Mouse (Mus musculus) lung, postnatal 0 days (tissue): ENCODE results near the gene Olfr54.
"Not testable (repeated sequence)": the region's sequence is repeated elsewhere in the genome, so short reads cannot be mapped to it uniquely, and the experiment has no call there.

ENCODE experiments used
- CTCF ChIP-seq: IDR thresholded peaks from 2 replicates; pipeline ENCODE4 v1.5.1; 2016; ENCODE audit warnings: antibody characterized with exemption, mild to moderate bottlenecking
- EP300 ChIP-seq: IDR thresholded peaks from 2 replicates; pipeline ENCODE4 v1.6.1; 2016; ENCODE audit warnings: antibody characterized with exemption, mild to moderate bottlenecking, control low read depth

- not testable (repeated sequence) for TF ChIP-seq CTCF, EP300
These were observed 30.7 kb downstream of the Olfr54 start for GRCm38 (mm10) chr11:51044776-51045175.
